Mouse (Mus musculus) hindbrain, embryonic 10.5 days (tissue): ENCODE data around the gene Nsfl1c. TPM values are rescaled to one million over a fixed set of nuclear protein-coding genes. Genes with fewer than 3 reads are reported as not detected.

Experiments
- polyA plus RNA-seq: library from polyadenylated mRNA; unstranded; fragments of >200 nt; fragmentation: Nextera tagmentation; extraction: Ambion mirVana; gene quantifications from 2 replicates; pipeline ENCODE4 v1.2.1, GENCODE M21; 2016

Nsfl1c gene
- polyA plus RNA-seq, 1 experiment from 2014 or later, result 271 TPM

Other genes starting within 250 kb of the Nsfl1c start
- not detected in 2 replicates for gene 4921509C19Rik, start 18.0 kb upstream of the Nsfl1c start, polyA plus RNA-seq
- 600 and 645 TPM in 2 replicates for gene Fkbp1a, start 48.3 kb downstream of the Nsfl1c start, polyA plus RNA-seq
- gene Sdcbp2, start 78.4 kb downstream of the Nsfl1c start, polyA plus RNA-seq, result 0.67 and 0.97 TPM in 2 replicates
- 1.0 and 2.6 TPM in 2 replicates for gene Snph, start 138.4 kb downstream of the Nsfl1c start, polyA plus RNA-seq
- not detected in 2 replicates for gene Rad21l, start 174.4 kb downstream of the Nsfl1c start, polyA plus RNA-seq
- gene Tmem74b, start 207.8 kb downstream of the Nsfl1c start, polyA plus RNA-seq, result 3.2 and 4.5 TPM in 2 replicates